Mouse (Mus musculus): ENCODE measurements at regions not wholly inside any gene's neighbourhood (a gene's known extent, or its start where the extent isn't known, plus 50 kb on each side); places are given as distances from the start of the nearest gene placed in this dataset.

GRCm38 (mm10) chr16:27056495-27057269, 65.2 kb upstream of the Gmnc start:
- DNase-seq: no peak

GRCm38 (mm10) chr16:27044461-27044860, 53.0 kb upstream of the Gmnc start:
- peak; percentile 6 to 39 for DNase-seq

All from cerebellum, postnatal 25 days (tissue).